ENCODE assay signal across 7 mouse cellular contexts in the genomic region with DNA sequence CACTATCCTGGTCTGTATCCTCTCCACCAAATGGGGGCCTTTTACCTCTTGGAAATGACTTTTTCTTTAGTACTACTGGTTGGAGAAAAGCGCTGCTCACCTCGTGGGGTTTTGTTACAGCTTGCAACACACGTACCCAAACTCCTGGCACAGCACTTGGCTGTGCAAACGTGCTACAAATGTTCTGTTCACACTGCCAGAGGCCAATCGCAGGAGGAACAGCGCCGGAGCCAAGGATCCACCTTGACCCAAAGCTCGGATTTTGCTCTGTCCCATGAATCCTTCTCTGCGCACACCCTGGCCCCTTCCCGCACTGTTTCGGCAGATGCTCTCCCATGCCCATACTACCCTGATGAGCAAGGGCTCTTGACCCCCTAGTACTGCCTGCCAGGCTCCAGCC. TPM values are rescaled to one million over a fixed set of nuclear protein-coding genes. Genes with fewer than 3 reads are reported as not detected.
DNase-seq lines count a peak whose midpoint lies in the region; ATAC-seq and TF ChIP-seq lines count a peak whose summit lies in the region.

No protein-coding gene starts in this region.

- H3K36me3 ChIP-seq in hindbrain, embryonic 14.5 days (replicated peaks; ENCODE audit: control insufficient read depth, insufficient read depth): peaks cover 7% of the 10 kb centered on the region; the same call in 1 of the 2 replicates
- no peaks in the 10 kb centered on the region for H3K36me3 ChIP-seq in hindbrain, embryonic 11.5 days (ENCODE audit: control insufficient read depth, insufficient read depth, low read length)
- peaks cover 17% of the 10 kb centered on the region for H3K36me3 ChIP-seq in embryonic facial prominence, embryonic 12.5 days
- H3K36me3 ChIP-seq in liver, embryonic 14.5 days (replicated peaks; ENCODE audit: control insufficient read depth, insufficient read depth, low read depth): peaks cover 2% of the 10 kb centered on the region; the same call in 1 of the 2 replicates

- H3K4me2 ChIP-seq in hindbrain, embryonic 14.5 days (replicated peaks): no peak overlapping the region
- no peak overlapping the region for H3K4me2 ChIP-seq in hindbrain, embryonic 11.5 days (replicated peaks; ENCODE audit: low read depth, low read length)
- H3K4me2 ChIP-seq in embryonic facial prominence, embryonic 12.5 days (replicated peaks): peak overlapping the region; percentile 29
- H3K4me2 ChIP-seq in liver, embryonic 14.5 days (ENCODE audit: low read depth): peak overlapping the region; percentile 26

- no peak overlapping the region for H3K9ac ChIP-seq in hindbrain, embryonic 14.5 days
- H3K9ac ChIP-seq in hindbrain, embryonic 11.5 days (ENCODE audit: low read depth, low read length): no peak overlapping the region
- H3K9ac ChIP-seq in embryonic facial prominence, embryonic 12.5 days: no peak overlapping the region
- no peak overlapping the region for H3K9ac ChIP-seq in liver, embryonic 14.5 days (replicated peaks)

- no peak for TF ChIP-seq EP300 in liver, embryonic 14.5 days (IDR thresholded peaks at IDR 0.05; ENCODE audit: low read depth)

- no peak overlapping the region for H3K4me3 ChIP-seq in hindbrain, embryonic 14.5 days (replicated peaks; ENCODE audit: low read length)
- H3K4me3 ChIP-seq in hindbrain, embryonic 11.5 days (ENCODE audit: low read depth, low read length): no peak overlapping the region
- no peak overlapping the region for H3K4me3 ChIP-seq in embryonic facial prominence, embryonic 12.5 days
- H3K4me3 ChIP-seq in liver, embryonic 14.5 days (ENCODE audit: insufficient read depth in 1 of 2, low read depth in 2 of 2, low read length in 2 of 2): peak overlapping the region in 1 of 2 experiments; percentile 1; a peak in 2 of 4 replicates

- DNase-seq in hindbrain, embryonic 14.5 days (ENCODE audit: low spot score): no peak
- no peak for DNase-seq in hindbrain, embryonic 11.5 days (ENCODE audit: low spot score)
- DNase-seq in R1 (ENCODE audit: low read depth, low spot score): peak; percentile 57
- no peak for DNase-seq in liver, embryonic 14.5 days (ENCODE audit: low read depth in 3 of 3, low spot score in 3 of 3)
- DNase-seq in spleen, postnatal 4 days (ENCODE audit: low spot score in 2 of 2): no peak
- no peak for DNase-seq in adrenal gland, adult 18-20 months (ENCODE audit: low spot score in 2 of 2)

- no peak overlapping the region for H3K27ac ChIP-seq in hindbrain, embryonic 14.5 days
- H3K27ac ChIP-seq in hindbrain, embryonic 11.5 days (ENCODE audit: low read depth, low read length): no peak overlapping the region
- H3K27ac ChIP-seq in embryonic facial prominence, embryonic 12.5 days: no peak overlapping the region
- H3K27ac ChIP-seq in liver, embryonic 14.5 days: no peak overlapping the region

- 0 out of 2 replicates have a peak, but pooled peaks have one; percentile 4 for ATAC-seq in hindbrain, embryonic 14.5 days (ENCODE audit: low FRiP score)
- no peak for ATAC-seq in hindbrain, embryonic 11.5 days (ENCODE audit: low FRiP score)
- no peak for ATAC-seq in embryonic facial prominence, embryonic 12.5 days (ENCODE audit: insufficient number of reproducible peaks, insufficient read depth, low FRiP score, low TSS enrichment)
- ATAC-seq in liver, embryonic 14.5 days (ENCODE audit: insufficient read depth): no peak

- no peak for TF ChIP-seq CTCF in liver, embryonic 14.5 days (IDR thresholded peaks at IDR 0.05; ENCODE audit: low read depth)

- H3K4me1 ChIP-seq in hindbrain, embryonic 14.5 days (replicated peaks; ENCODE audit: control insufficient read depth, insufficient read depth, low read length): no peaks in the 10 kb centered on the region
- H3K4me1 ChIP-seq in hindbrain, embryonic 11.5 days (replicated peaks; ENCODE audit: control insufficient read depth, insufficient read depth, low read length): no peaks in the 10 kb centered on the region
- 0 out of 2 replicates have a peak, but pooled peaks cover 3% of the 10 kb centered on the region for H3K4me1 ChIP-seq in embryonic facial prominence, embryonic 12.5 days
- no peaks in the 10 kb centered on the region for H3K4me1 ChIP-seq in liver, embryonic 14.5 days (replicated peaks; ENCODE audit: control insufficient read depth in 2 of 2, insufficient read depth in 2 of 2, low read length in 1 of 2)

- H3K9me3 ChIP-seq in hindbrain, embryonic 14.5 days (ENCODE audit: control insufficient read depth, low read length): no peaks in the 10 kb centered on the region
- no peaks in the 10 kb centered on the region for H3K9me3 ChIP-seq in hindbrain, embryonic 11.5 days (ENCODE audit: control insufficient read depth, low read length)
- H3K9me3 ChIP-seq in embryonic facial prominence, embryonic 12.5 days: no peaks in the 10 kb centered on the region
- no peaks in the 10 kb centered on the region for H3K9me3 ChIP-seq in liver, embryonic 14.5 days (ENCODE audit: control insufficient read depth, low read length)

- 48% methylated on average over 11 of the region's 11 CpGs for WGBS in hindbrain, embryonic 14.5 days
- WGBS in hindbrain, embryonic 11.5 days: 47% methylated on average over 11 of the region's 11 CpGs
- 42% methylated on average over 11 of the region's 11 CpGs for WGBS in embryonic facial prominence, embryonic 12.5 days
- 53% methylated on average over 11 of the region's 11 CpGs for WGBS in liver, embryonic 14.5 days (ENCODE audit: insufficient replicate concordance)

- 0 out of 2 replicates have a peak, but pooled peaks cover 5% of the 10 kb centered on the region for H3K27me3 ChIP-seq in hindbrain, embryonic 14.5 days (ENCODE audit: control insufficient read depth, insufficient read depth, low read length)
- peaks cover 9% of the 10 kb centered on the region for H3K27me3 ChIP-seq in hindbrain, embryonic 11.5 days (ENCODE audit: control insufficient read depth, insufficient read depth, low read length)
- peaks cover 25% of the 10 kb centered on the region for H3K27me3 ChIP-seq in embryonic facial prominence, embryonic 12.5 days
- H3K27me3 ChIP-seq in liver, embryonic 14.5 days (ENCODE audit: control insufficient read depth, insufficient read depth, low read length): no peaks in the 10 kb centered on the region; the same call in 1 of the 2 replicates

RNA-seq across cellular contexts. Expression of a gene that starts 0.5 kb away (rescaled TPM):
- 0.88 and 1.1 TPM in 2 replicates for polyA plus RNA-seq in hindbrain, embryonic 14.5 days (2014; fragmentation: Nextera tagmentation; extraction: Ambion mirVana)
- polyA plus RNA-seq in hindbrain, embryonic 11.5 days (2014; fragmentation: Nextera tagmentation; extraction: Ambion mirVana): 0.40 and 0.48 TPM in 2 replicates
- 0.69 and 0.74 TPM in 2 replicates for polyA plus RNA-seq in embryonic facial prominence, embryonic 12.5 days (2016; fragmentation: Nextera tagmentation; extraction: Ambion mirVana)
- 15.7 and 18.3 TPM in 2 replicates for polyA plus RNA-seq in liver, embryonic 14.5 days (2012; rRNA removed)
- 30.8 and 31.2 TPM in 2 replicates for polyA plus RNA-seq in liver, embryonic 14.5 days (2014; fragmentation: Nextera tagmentation; extraction: Ambion mirVana)
- total RNA-seq in adrenal gland, adult 18-20 months (2021): 1 to 10 TPM; 1.2 to 2.0 TPM

RNA-seq across cellular contexts. Expression of a gene that starts 17.2 kb away (rescaled TPM):
- polyA plus RNA-seq in hindbrain, embryonic 14.5 days (2014; fragmentation: Nextera tagmentation; extraction: Ambion mirVana): 23.1 and 24.4 TPM in 2 replicates
- polyA plus RNA-seq in hindbrain, embryonic 11.5 days (2014; fragmentation: Nextera tagmentation; extraction: Ambion mirVana): 12.5 and 14.6 TPM in 2 replicates
- 43.0 and 45.1 TPM in 2 replicates for polyA plus RNA-seq in embryonic facial prominence, embryonic 12.5 days (2016; fragmentation: Nextera tagmentation; extraction: Ambion mirVana)
- polyA plus RNA-seq in liver, embryonic 14.5 days (2012; rRNA removed): 9.3 and 9.6 TPM in 2 replicates
- polyA plus RNA-seq in liver, embryonic 14.5 days (2014; fragmentation: Nextera tagmentation; extraction: Ambion mirVana): 5.3 and 7.1 TPM in 2 replicates
- total RNA-seq in adrenal gland, adult 18-20 months (2021): 10 to 100 TPM; 64.1 to 70.7 TPM

RNA-seq across cellular contexts. Expression of a gene that starts 23.5 kb away (rescaled TPM):
- 60.0 and 60.4 TPM in 2 replicates for polyA plus RNA-seq in hindbrain, embryonic 14.5 days (2014; fragmentation: Nextera tagmentation; extraction: Ambion mirVana)
- polyA plus RNA-seq in hindbrain, embryonic 11.5 days (2014; fragmentation: Nextera tagmentation; extraction: Ambion mirVana): 53.4 and 53.9 TPM in 2 replicates
- polyA plus RNA-seq in embryonic facial prominence, embryonic 12.5 days (2016; fragmentation: Nextera tagmentation; extraction: Ambion mirVana): 61.2 and 63.1 TPM in 2 replicates
- polyA plus RNA-seq in liver, embryonic 14.5 days (2012; rRNA removed): 15.0 and 18.0 TPM in 2 replicates
- polyA plus RNA-seq in liver, embryonic 14.5 days (2014; fragmentation: Nextera tagmentation; extraction: Ambion mirVana): 17.7 and 20.7 TPM in 2 replicates
- total RNA-seq in adrenal gland, adult 18-20 months (2021): 10 to 100 TPM; 44.8 to 55.9 TPM

RNA-seq across cellular contexts. Expression of a gene that starts 23.6 kb away (rescaled TPM):
- 78.2 and 92.8 TPM in 2 replicates for polyA plus RNA-seq in hindbrain, embryonic 14.5 days (2014; fragmentation: Nextera tagmentation; extraction: Ambion mirVana)
- 89.4 and 103 TPM in 2 replicates for polyA plus RNA-seq in hindbrain, embryonic 11.5 days (2014; fragmentation: Nextera tagmentation; extraction: Ambion mirVana)
- 110 and 111 TPM in 2 replicates for polyA plus RNA-seq in embryonic facial prominence, embryonic 12.5 days (2016; fragmentation: Nextera tagmentation; extraction: Ambion mirVana)
- 21.3 and 24.1 TPM in 2 replicates for polyA plus RNA-seq in liver, embryonic 14.5 days (2012; rRNA removed)
- polyA plus RNA-seq in liver, embryonic 14.5 days (2014; fragmentation: Nextera tagmentation; extraction: Ambion mirVana): 23.6 and 24.4 TPM in 2 replicates
- 10 to 100 TPM; 40.2 to 46.5 TPM for total RNA-seq in adrenal gland, adult 18-20 months (2021)

RNA-seq across cellular contexts. Expression of a gene that starts 35.0 kb away (rescaled TPM):
- 0.21 and 0.35 TPM in 2 replicates for polyA plus RNA-seq in hindbrain, embryonic 14.5 days (2014; fragmentation: Nextera tagmentation; extraction: Ambion mirVana)
- 0.34 and 0.53 TPM in 2 replicates for polyA plus RNA-seq in hindbrain, embryonic 11.5 days (2014; fragmentation: Nextera tagmentation; extraction: Ambion mirVana)
- polyA plus RNA-seq in embryonic facial prominence, embryonic 12.5 days (2016; fragmentation: Nextera tagmentation; extraction: Ambion mirVana): 0.41 and 0.47 TPM in 2 replicates
- polyA plus RNA-seq in liver, embryonic 14.5 days (2012; rRNA removed): 0.04 TPM in 2 replicates
- 0.10 and 0.18 TPM in 2 replicates for polyA plus RNA-seq in liver, embryonic 14.5 days (2014; fragmentation: Nextera tagmentation; extraction: Ambion mirVana)
- not detected for total RNA-seq in adrenal gland, adult 18-20 months (2021)

Comparison
In these comparisons a context has a peak if more than half of its experiments do, and no peak if none do; other contexts are left out.
1. H3K4me2 ChIP-seq: peak in embryonic facial prominence, embryonic 12.5 days (single experiment) and liver, embryonic 14.5 days (single experiment); none in hindbrain, embryonic 14.5 days (single experiment) and hindbrain, embryonic 11.5 days (single experiment).